Mouse (Mus musculus) adrenal gland, adult 8-10 months (tissue): ENCODE results near the gene Chchd1. TPM values are rescaled to one million over a fixed set of nuclear protein-coding genes. Genes with fewer than 3 reads are reported as not detected.
A peak's percentile ranks its signal among the peaks of the same experiment; 100 is the strongest.

Experiments used
- DNase-seq: peaks from one replicate; pipeline ENCODE4 v3.0.0; 2022
- microRNA-seq, 2 experiments: library from miRNA; unstranded; fragments of <30 nt; microRNA quantifications; one replicate each; pipeline ENCODE4 v1.2.0; 2022
- total RNA-seq, 4 experiments: library from RNA; stranded (reverse); gene quantifications; 2 replicates each; pipeline ENCODE4 v1.2.4; 2022

The Chchd1 gene
- total RNA-seq, 4 experiments from 2014 or later: 59.4 to 79.8 (median 72.9) TPM

DNA sequence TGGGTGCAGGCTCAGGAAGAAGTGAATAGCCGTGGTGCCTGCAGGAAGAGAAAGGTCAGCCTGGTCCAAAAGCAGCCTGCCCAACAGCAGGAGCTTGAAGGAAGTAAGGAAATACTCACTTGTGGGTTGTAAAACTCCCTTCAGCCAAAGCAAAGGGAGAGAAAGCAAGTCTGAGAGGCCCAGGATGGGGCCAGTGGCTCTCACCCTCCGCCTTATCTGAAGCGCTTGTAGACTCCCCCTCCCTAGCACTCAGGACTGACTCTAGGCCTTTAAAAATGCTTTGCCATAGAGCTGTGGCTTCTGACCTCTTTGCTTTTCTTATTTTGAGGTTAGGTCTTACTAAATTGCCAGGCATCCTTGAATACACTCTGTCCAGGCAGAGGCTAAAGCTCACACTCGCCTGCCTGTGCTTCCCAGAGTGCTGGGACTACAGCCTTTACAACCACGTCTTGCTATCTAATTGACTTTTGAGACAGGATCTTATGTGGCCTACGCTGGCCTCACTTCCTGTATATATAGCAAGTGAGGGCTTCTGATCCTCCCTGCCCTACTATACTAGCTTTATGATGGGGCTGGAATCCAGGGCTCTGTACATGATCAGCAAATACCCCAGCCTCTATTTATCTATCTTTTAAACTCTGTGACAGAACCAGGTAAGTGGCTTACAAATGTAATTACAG lies 23.0 kb downstream of the Chchd1 start:
- DNase-seq: no peak

GRCm38 (mm10) chr14:20729871-20730270 lies 27.1 kb downstream of the Chchd1 start:
- no peak for DNase-seq

DNA sequence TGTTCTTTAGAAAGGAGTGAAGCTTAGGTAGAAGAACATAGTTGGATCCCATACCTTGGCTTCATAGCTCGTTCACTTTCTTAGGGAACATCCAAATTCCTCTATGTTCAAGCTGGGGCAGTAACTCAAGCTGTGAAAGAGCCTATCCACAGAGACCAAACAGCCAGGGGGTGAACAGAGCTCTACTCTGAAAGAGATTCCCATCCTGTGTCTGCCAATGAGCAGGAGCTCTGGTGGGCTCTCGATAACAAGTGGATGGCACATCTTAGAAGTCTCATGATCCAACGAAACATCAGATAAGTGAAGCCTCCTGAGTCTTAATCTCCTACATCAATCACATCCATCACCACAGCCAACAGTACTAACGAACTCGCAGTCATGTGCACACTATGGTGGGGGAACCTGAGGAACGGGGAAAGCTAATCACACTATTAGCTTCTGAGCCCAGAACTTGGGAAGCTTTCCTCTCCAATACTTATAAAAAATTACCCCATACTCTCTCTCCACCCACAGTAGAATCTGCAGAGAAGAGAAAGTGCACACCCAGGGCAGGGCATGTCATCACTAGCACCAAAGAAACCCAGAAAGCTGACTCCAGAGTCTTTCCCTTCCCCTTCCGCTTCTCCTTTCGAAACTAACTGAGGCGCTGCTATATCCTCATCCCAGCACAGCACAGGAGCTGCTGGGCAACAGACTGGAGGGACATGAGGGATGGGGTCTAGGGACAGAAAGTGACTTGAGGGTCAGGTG lies 28.2 kb downstream of the Chchd1 start:
- DNase-seq: no peak

DNA sequence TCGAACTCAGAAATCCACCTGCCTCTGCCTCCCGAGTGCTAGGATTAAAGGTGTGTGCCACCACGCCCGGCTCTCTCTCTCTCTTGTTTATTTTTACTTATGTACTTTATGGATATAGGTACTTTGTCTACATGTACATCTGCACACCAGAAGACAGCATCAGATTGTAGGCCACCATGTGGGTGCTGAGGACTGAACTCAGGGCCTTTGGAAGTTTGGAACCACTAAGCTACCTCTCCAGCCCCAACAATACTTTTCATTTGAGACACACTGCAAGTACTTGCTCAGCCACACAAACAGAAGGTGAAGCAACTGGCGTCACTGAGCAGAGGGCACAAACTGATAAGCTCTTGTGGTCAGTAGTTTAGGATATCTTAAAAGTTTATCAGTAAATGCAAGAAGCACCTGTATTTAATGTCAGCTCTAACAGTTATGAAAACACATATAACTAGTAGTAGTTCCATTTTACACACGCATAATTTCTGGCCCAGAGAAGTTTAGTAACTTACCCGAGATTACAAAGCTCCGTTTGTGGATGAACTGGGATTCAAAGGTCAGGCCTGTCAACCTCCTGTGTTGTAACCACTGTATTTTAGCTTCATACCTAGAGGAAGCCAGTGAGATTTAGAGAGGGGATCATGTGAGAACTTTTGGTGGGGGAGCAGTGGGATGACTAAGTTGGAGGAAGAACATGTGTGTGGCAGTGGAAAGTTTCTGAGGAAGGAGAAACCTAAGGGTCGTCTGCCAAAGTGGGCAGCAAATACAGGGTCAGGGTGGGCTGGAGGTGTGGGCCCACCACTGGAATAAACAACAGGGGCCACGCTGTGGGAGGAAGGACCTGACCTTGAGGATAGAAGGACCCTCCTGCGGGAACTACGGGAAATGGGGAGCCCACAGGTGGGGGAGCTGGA lies 30.5 kb downstream of the Chchd1 start:
- DNase-seq: no peak

- DNase-seq: peak; percentile 79
Observed at GRCm38 (mm10) chr14:20733952-20734774, 31.4 kb downstream of the Chchd1 start, which contains the start of gene Ndst2. Ndst2 (minus strand) TSS chr14:20734562.

DNA sequence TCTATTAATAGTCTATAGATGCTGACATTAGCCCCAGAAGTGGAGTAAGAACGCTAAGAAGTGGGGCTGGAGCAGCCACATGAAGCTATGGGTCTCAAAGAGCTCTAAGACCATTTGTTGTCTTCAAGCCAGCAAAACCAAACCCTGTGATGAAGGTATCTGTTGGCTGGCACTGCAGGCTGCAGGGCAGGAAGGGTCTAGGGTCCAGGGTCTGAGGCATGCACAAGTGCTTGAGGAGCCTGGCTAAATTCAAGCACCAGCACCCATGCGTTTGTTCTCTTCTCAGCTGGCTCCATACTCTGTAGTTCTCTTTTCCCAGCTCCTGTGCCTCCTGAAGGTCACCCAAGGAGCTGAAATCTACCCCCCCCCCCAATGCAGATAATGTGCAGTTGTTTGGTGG lies 32.2 kb downstream of the Chchd1 start:
- DNase-seq: no peak

GRCm38 (mm10) chr14:20735892-20736390 lies 33.1 kb downstream of the Chchd1 start:
- no peak for DNase-seq

- no peak for DNase-seq
Observed at GRCm38 (mm10) chr14:20737306-20737705, 34.5 kb downstream of the Chchd1 start.

- no peak for DNase-seq
Observed at GRCm38 (mm10) chr14:20738511-20738910, 35.7 kb downstream of the Chchd1 start.

- no peak for DNase-seq
Observed at GRCm38 (mm10) chr14:20741301-20741700, 38.5 kb downstream of the Chchd1 start.

DNA sequence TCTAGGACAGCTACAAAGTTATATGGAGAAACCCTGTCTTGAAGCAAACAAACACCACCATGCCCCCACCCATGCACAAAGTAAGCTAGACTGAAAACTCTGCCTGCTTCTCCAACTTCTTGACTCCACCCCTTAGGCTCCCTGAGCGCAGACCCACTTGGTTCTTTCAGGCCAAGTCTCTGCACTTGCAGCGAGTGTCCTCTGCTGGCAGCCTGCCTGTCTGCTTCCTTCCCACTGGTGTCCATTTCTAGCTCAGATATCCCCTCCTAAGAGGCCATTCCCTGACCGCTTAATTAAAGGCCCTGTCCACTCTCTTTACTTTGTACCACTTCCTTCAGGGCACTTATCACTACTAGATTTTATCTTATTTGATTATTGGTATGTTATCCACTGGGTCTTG lies 40.8 kb downstream of the Chchd1 start:
- no peak for DNase-seq

- no peak for DNase-seq
Observed at GRCm38 (mm10) chr14:20746935-20747334, 44.1 kb downstream of the Chchd1 start.

DNA sequence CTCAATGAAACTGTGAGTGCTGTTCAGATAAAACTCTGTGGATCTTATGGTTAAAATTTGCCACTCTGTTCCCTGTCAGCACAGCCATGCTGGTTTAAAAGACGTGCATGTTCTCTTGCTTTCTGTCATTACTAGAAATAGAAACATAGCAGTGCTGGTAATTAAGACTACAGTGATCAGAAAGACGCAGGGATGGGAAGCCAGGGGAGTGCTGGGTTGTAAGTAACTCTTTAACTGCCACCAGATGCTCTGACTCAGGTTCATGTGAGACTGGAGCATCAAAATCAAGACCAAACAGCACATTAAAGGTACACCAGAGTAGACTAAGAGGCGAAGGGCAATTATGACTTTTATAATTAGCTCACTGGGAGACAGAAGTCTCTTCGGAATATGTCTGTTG lies 45.6 kb downstream of the Chchd1 start:
- no peak for DNase-seq

DNA sequence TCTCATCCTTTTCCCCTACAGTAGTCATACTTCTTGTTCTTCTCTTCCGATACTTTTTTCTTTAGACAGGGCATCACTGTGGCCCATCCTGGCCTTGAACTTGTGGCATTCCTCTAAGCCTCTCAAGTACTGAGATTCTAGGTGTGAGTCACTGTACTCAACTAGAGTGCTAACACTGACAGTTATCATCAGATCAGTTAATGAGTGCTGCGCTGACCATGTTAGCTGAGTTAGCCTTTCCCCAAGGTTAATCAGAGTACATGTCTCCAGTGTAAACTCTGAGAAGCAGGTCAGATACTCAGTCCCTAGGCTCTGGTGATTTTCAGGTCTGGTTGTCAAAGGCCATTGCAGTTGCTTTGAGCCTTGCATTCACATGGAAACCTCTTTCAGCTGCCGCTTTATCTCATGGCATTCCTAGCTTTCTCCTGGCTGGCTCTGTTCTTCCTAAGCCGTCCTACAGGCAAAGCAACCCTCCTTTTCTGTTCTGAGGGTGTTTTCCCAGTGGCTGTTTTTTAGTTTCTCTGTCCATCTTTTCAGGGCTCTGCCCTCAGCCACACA lies 46.8 kb downstream of the Chchd1 start:
- DNase-seq: no peak

GRCm38 (mm10) chr14:20750503-20750902 lies 47.7 kb downstream of the Chchd1 start:
- no peak for DNase-seq

DNA sequence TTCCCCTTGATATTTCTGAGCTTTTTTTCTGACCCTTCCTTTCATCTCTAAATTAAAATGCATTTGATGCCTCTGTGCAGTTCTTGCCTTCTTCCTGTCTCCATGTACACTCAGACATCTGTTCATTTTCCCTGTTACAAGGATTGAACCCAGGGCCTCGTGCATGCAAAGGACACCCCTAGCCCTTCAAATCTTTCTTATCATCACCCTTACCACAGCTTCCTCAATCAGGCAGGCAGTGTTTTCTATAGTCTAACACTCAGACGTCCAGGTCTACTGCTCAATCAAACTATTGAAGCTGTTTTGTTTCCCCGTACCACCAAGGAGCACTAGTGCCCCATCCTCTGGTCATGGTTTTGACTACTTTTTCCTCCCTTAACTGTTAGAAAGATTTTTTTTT lies 51.0 kb downstream of the Chchd1 start:
- DNase-seq: no peak

Small RNAs within 50 kb of the gene (microRNA-seq; reads per million reads assigned to microRNA genes)
- 0.17 to 0.70 reads per million in 2 experiments for gene Mir6946

Other genes with a start within 250 kb of the Chchd1 start
- gene Anxa7, start 222.9 kb upstream of the Chchd1 start, total RNA-seq: 100 to 1,000 TPM; 118 to 129 (median 120) TPM
- gene Mss51, start 206.1 kb upstream of the Chchd1 start, total RNA-seq: 1 to 10 TPM in 2 of 4 experiments, under 1 TPM in 2; 0.52 to 2.1 (median 1.1) TPM
- 10 to 100 TPM; 66.2 to 94.4 (median 73.4) TPM for gene Ppp3cb, start 156.4 kb upstream of the Chchd1 start, total RNA-seq
- 10 to 100 TPM; 18.3 to 22.1 (median 19.3) TPM for gene Usp54, start 61.9 kb upstream of the Chchd1 start, total RNA-seq
- 1 to 10 TPM in 1 of 4 experiments, not detected in 3; 1.2 TPM for gene Myoz1, start 46.5 kb upstream of the Chchd1 start, total RNA-seq
- under 1 TPM; 0.22 to 0.43 (median 0.41) TPM for gene Synpo2l, start 34.7 kb upstream of the Chchd1 start, total RNA-seq
- 100 to 1,000 TPM; 124 to 167 (median 150) TPM for gene Sec24c, start 28.7 kb upstream of the Chchd1 start, total RNA-seq
- gene Fut11, start 8.0 kb upstream of the Chchd1 start, total RNA-seq: 10 to 100 TPM; 18.7 to 22.5 (median 21.3) TPM
- gene Zswim8, start 4.5 kb downstream of the Chchd1 start, total RNA-seq: 100 to 1,000 TPM; 111 to 197 (median 146) TPM
- 10 to 100 TPM; 27.7 to 51.1 (median 34.4) TPM for gene Ndst2, start 31.6 kb downstream of the Chchd1 start, total RNA-seq
- 10 to 100 TPM; 63.3 to 74.9 (median 69.1) TPM for gene Camk2g, start 91.1 kb downstream of the Chchd1 start, total RNA-seq
- 10 to 100 TPM; 22.1 to 48.3 (median 35.9) TPM for gene Plau, start 133.7 kb downstream of the Chchd1 start, total RNA-seq
- 100 to 1,000 TPM in 2 of 4 experiments, 10 to 100 TPM in 2; 78.2 to 176 (median 131) TPM for gene Vcl, start 226.4 kb downstream of the Chchd1 start, total RNA-seq